Mouse (Mus musculus) testis, postnatal 14 days (tissue): ENCODE data around the gene Dpy19l1.
A peak's percentile ranks its signal among the peaks of the same experiment; 100 is the strongest.

ENCODE experiments used
- DNase-seq: peaks from one replicate; pipeline ENCODE4 v3.0.0; 2021; ENCODE audit warnings: low spot score

The Dpy19l1 gene

DNA sequence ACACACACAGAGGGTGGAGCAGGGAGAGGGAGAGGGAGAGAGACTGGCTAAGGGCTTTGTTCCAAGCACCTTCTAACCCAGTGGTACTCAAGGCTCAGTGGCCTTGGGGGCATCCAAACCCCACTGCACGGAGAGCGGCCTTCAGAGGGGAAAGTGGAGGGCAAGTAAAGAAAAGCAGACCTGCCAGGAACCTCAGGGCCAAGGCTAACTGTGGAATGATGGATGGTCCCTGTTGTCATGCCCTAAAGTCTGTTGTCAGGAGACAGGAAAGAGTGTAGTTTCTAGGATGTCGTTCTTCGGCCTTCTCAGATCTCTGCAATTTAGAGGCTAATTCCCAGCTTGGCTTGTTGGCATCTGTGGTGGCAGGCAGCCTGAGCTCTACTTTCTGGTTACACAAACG, 32.8 kb downstream of the Dpy19l1 start:
- DNase-seq: no peak

DNA sequence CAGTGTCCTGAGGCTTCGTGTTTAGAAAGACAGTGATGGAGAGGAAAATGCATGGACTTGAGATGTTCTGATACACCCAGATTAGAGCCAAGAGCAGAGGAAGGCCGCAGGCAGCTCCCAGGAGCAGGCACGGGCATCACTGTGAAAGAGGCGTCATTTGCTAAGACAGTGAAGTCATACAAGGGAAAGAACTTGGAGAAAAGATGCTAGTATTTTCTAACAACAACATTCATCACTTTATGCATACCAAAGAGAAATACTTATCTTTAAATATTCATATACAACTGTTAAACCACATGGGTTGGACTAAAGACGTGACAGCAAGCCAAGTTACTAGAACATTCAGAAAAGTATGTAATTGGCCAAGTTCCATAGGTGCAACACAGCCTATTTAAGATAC, 35.8 kb downstream of the Dpy19l1 start:
- DNase-seq: no peak

DNA sequence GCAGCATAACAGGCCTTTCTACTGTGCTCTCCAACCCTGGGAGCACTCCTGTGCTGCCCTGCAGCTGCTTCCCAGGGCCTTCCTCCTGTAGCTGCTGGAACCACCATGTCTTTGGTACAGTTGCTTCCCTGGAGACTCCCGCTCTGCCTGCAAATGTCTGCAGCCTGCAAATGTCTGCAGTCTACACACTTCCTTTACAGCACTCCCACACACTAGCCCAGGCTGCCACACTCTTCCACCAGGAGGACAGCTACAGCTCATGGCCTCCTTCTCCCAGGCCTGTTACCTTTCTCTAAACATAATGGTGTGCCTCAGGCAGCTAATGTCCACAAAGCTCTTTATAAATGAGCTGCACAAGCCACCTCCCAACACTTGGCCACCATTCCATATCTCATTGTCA, 36.3 kb downstream of the Dpy19l1 start:
- DNase-seq: no peak

DNA sequence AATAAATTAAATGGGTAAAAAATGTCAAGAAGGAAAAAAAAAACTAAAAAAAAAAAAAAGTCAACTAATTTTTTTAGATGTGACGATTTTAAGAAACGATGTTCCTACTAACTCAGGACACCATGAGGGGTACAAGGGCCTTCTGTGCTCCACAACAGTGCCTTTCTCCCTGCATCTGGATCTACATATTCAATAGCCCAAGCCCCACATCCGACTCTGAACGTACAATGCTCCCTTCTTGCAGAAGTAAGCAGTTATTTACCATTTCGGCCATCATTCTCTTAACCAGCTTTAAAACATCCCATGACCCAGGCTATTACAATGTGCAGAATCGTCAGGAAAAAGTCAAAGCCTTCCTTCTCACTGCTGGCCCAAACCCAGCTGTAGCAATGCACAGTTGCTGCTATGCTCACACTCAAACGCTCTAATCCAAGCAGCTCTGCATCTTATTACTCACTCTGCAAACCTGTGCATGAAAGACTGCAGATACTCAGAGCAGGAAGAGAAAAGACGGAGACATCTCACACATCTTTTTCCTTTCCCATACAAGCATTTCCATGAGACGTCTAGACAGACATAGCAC, 41.5 kb downstream of the Dpy19l1 start:
- DNase-seq: no peak

DNA sequence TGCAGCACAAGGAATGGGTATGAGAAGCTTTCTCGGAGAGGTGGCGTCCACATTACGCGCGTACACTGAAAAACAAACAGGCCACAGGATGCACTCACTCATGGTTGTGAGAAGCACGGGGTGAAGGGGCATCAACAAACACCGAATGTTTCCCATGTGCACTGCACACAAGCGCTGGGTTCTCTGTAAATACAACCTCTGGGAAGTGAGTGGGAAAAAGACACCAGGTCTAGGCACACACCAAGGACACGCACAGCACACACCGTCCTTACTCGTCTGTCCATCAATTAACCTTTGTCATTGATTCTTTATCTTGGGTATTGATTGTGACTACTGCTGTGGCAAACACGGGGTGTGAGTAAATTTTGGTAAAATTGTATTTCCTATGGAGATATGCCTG, 49.1 kb downstream of the Dpy19l1 start:
- no peak for DNase-seq

DNA sequence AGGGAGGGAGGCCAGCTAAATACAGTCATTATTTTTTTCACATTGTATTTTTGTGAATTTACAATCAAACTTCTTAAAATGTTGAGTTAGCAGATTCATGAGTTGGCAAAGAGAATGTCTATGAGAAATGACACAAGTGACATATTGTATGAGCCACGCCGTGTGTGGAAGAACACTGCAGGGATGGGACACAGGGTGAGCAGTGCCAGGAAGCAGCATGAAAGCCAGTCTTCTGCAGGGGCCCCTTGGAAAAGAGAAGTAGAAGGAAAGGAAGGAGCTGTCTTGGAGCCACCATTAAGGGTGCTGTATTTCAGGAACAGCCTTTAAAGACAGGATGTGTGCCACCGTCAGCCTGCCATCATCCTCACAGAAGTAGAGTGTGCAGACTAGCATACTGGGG, 52.0 kb downstream of the Dpy19l1 start:
- DNase-seq: no peak

DNA sequence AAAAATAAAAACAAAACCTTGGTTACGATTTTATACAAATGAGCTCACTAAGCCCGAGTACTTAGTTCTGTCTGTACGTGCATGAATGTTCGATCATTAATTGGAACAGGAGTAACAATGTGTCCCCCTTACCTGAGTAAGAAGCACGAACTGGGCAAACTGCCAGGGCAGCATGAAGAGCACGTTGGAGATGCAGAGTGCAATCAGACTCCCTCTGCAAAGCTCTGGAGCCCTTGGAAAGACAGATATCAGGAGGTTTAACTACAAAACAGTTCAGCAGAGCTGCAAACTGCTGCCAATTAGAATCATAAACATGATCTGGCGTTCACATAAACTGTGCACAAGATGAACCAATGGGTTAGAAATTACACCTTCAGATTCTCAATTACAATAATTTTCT, 52.4 kb downstream of the Dpy19l1 start:
- DNase-seq: peak; percentile 27

DNA sequence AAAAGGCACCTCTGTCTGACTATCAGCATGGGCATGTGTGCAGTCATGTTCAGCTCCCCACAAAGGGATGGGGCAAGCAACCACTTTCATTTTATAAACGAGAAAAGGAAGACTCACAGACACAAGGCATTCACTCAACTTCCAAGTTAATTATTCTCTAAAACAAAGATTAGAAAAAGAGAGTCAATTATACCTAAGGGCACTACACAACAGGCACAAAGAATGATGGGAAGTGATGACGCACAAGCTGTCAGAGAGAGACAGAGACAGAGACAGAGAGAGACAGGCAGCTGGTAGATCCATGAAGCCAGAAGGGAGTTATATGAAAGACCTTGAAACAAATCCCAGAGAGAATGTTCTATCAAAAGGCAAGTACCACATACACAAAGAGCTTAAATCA, 68.0 kb downstream of the Dpy19l1 start:
- no peak for DNase-seq

DNA sequence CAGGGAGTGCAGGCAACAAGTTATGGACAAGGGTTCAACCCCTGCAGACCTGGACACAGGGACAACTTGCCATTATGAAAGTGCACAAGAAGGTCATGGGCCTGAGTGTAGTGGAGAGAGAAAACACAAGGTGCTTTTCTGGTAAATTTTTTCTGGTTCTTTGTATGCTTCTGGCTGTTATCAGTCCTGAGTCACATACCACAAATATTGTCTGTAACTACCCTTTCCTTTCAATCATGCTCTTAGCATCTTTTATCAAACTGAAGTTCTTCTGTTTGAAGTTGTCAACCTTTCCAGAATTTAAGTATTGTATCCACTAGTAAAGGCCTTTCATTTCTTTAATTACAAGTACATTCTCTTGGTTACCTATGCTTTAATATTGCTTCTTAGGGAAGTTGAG, 73.2 kb downstream of the Dpy19l1 start:
- DNase-seq: no peak

DNA sequence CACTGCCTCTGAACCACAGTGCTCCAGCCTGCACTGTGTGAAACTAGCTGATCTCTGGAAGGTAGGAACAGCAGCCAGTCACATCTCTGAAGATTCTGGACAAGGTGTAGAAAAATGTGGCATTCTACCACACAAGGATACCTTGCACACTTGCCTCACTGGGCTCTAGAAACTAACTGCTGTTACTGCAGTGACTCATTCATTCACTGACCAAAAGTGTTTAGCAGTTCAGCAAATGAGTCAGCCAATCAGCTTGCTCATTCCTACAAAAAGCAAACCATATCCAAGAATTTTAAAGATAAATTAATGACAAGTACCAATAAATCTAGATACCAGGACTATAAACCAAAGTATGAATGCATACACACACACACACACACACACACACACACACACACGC, 77.3 kb downstream of the Dpy19l1 start:
- DNase-seq: no peak

DNA sequence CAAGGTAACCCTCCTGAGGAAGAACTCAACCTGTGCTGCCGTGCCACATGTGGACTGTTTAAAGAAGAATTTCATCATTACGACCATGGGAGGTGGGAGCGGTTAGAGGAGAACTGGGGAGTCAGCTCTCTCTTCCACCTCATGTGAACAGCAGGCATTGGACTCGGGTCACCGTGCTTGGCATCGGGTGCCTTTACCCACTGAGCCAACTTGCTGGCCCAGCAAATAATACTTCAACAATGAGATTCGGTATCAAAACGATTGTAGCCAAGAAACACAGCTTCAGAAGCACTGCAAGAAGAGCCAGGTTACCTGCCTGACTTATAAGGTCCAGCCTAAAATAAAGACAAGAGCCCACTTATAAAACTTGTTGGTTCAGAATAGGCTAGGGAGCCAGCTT, 79.7 kb downstream of the Dpy19l1 start:
- no peak for DNase-seq

DNA sequence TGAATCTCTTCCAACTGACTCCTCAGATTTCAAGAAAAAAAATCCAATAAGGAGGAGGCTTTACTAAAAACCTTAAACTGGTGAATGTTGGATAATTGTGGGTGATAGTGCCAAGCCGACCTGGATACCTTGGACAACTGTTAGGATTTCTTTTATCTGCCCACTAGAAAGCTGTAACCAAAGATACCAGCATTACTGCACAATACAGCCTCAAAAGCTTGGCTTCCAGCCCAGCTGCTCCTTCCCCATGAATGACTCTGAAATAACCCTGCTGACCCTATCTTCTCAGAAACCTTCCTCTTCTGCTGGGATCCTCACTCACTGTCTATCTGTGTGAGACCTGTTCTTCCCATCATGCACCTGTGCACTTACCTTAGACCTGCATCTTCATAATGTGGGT, 81.1 kb downstream of the Dpy19l1 start:
- DNase-seq: no peak

DNA sequence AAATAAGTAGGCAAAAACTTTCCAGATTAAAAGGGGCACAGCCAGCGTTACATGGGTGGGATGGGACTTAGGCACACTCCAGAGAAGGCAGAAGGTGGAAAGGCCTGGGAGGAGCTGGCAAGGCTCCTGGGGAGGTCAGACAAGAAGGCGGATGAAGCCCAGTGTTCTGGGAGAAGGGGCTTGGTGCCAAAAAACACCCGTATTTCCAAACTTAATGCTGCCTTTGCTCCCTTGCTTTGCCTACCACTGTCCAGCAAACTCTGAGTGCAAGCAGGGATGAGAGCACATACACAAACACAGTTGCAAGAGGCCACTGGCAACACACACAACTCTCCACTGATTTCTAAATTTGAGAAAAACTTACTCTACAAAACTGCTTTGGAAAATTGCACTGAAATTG, 81.7 kb downstream of the Dpy19l1 start:
- no peak for DNase-seq

DNA sequence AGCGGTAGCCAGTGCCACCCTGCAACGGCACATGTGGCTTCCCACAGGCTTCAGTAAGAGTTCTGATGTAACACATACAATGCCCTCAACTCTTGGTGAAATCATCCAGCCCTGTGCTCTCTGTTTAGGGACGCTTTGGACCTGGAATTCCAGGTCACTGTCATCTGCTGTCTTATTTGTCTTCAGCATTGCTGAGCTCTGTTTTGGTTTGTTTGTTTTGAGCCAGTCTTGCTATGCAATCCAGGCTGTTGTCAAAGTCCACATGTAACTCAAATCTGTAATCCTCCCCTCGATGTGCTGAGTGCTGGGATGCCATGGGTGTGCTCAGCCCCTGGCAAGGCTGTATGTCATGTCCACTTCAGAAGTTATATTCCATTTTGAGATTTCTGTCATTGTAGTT, 82.8 kb downstream of the Dpy19l1 start:
- no peak for DNase-seq

DNA sequence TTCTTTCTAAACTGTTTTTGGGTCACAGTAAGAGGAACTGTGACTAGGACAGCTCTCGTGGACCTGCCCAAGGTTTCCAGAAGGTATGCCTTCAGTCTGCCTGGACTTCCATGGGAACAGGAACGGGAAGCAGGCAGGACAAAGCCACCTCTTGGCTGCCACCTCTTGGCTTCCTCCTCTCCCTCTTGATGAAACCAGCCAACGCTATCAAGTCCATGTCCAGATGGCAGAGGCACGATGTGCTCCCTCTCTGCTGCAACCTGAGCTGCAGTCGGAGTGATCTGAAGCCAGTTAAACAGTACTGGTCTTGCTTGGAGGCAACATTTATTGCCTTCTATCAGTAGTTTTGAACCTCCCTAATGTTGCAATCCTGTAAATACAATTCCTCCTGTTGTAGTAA, 84.7 kb downstream of the Dpy19l1 start:
- DNase-seq: no peak

DNA sequence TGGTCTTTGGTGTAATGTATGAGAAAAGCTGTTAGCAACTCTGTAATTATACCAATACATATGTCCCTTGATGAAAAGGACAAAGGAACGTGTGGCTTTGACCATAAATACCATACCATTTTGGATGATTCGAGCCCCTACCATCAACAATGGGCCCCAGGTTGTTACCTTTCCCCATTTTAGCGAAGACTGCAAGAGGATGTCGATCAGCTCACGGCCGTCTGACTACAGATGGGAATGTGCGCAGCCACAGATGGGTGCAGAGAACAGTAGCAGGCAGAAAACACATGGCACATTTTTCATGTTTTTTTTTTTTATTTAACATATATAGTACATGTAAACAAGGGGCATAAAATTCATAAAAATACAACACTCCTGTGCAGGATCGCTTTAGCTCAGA, 91.5 kb downstream of the Dpy19l1 start:
- DNase-seq: no peak

DNA sequence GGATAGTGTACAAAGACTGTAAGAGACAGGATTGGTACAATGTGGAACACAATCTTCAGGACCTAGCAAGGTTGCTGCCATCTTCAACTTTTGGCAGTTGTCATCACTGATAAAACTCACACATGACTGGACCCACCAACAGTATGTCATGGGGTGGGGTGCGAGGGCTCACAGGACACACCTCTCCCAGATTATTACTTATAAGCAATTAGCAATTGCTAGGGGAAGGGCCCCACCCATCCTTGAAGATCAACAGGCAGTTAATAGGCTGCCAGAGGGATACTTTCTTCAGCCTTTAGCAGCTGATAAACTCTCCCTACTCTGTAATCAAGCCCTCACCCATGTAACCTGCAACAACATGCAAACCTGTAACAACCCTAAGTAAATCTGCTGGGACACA, 92.5 kb downstream of the Dpy19l1 start:
- no peak for DNase-seq

DNA sequence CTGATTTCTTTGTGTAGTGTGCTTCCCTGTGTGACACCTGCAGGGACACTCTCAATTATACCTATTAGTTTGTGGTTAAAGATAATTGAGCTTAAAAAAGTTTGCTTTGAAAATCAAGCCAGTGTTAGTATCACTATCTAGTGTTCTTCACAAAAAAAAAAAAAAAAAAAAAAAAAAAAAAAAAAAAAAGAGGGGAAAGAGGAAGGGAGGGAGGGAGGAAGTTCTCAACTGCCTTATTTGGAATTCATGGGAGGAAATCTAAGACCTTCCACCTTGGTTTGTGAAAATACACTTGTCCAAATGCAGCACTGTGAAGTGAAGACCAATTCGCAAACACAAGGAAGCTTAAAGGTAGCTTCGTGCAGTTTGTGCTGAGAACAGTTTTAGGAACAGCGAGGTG, 94.9 kb downstream of the Dpy19l1 start:
- no peak for DNase-seq

DNA sequence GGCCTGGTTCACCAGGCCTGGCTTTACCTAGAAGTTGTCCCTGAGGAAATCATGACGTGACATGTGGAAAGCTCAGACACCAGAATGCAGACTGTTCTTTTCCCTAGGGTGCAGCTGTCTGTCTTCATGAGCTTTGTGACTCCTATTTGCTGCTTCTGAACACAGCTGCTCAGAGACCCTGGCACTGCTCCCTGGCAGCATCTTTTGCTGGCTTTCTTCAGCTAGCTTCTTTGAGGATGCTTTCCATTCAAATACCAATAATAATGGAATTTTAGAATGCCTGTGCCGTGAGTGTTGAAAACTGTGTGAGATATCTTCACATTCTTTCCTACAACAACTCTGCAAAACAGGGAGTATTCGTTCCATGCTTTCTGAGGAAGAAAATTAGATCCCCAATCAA, 108.8 kb downstream of the Dpy19l1 start:
- DNase-seq: no peak

DNA sequence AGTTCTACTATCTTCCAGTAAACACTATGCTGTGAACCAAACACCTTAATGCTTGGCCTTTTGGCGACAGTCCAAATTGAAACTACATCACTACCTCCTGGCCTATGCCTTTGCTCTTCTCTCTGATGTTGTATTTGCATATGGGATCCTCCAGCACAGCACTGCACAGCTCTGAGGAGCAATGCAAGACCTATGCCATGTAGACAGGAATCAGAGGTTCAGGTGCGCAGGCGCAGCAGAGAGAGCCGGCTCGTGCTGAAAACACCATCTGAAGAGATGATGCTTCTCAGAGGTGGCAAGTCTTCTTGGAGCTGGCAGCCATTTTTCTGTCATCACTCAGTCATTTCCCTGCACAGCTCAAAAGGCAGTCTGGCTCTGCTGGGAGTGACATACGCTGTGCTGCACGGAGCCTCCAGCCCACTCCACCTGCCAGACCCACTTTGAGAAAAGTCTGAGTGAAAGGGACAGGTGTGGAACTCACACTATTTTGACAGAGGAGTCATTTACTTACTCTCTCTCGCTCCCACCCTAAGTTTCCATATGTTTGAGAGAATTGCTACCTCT, 112.1 kb downstream of the Dpy19l1 start:
- DNase-seq: no peak

DNA sequence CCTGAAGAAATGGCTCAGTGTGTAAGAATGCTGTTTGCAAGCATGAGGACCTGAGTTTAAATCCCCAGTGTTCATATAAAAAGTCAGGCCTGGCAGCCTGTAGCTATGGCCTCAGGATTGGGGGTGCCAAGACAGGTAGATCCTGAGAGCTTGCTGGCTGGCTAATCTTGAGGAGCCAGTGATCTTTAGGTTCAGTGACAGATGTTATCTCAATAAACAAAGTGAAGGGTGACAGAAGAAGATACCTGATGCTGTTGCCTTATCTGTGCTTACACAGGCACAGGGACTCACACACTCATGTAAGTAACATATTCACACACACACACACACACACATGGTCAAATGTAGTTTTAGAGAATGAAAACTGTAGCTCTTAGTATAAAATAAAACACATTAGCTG, 115.7 kb downstream of the Dpy19l1 start:
- no peak for DNase-seq

DNA sequence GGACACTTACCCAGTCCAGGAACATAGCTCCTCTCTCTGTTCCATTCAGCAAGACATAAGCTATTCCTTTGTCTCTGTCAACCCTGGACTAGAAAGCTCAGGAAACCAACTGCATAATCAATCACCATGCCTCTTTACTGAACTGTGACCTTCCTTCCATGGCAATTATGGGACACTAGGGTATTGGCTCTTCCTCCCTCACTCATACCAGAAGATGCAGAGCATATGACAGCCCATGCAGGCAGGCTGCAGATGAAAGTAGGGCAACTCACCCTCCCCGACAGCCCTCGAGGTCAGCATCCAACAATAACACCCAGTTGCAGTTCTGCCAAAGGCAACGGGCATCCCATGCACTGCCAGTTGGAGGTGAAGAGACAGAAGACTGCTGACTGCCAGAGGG, 123.6 kb downstream of the Dpy19l1 start:
- no peak for DNase-seq

DNA sequence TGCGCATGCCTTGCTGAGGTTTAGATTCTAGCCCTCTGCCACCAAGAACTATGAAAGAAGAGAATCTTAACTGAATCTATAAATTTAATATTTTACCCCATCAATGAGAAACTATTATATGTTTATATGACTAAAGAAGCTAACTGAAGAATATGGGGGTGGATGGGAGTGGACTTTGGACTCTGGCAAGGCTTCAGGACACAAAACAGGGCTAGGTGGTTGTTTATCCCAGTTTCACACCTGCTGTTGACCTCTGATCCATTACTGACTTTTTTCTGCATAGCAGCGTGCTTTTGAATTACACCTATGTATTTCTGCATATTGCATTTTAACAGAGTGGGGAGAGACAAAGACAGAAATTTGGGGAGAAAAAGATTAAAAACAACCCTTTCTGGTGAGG, 124.1 kb downstream of the Dpy19l1 start:
- no peak for DNase-seq
